Mouse (Mus musculus) telencephalon, adult 2 months (tissue): ENCODE data around the gene Trmt13.
"Not testable (repeated sequence)": the region's sequence is repeated elsewhere in the genome, so short reads cannot be mapped to it uniquely, and the experiment has no call there.

Source experiments
- DNase-seq: peaks from one replicate; pipeline ENCODE4 v3.0.0-alpha.2; 2011; ENCODE audit warnings: low read depth, low spot score

Trmt13 gene

DNA sequence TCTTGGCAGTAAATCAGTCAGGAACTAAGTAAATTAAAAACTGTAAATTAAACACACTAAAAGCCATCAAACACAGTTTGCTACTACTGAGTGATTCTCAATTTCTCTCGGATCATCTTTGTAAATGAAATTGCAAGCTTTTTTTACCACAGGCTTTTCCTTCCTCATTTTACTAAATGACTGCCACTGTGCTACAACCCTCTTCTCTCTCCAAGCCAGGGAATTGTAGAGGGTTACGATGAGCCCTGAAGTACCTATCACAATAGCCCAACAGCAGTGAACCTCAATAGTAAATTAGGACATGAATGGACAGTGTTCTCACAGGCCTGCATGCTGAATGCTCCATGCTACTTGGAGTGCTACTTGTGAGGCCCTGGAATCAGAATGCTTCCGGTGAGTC is 19.7 kb upstream of the Trmt13 start:
- no peak for DNase-seq

DNA sequence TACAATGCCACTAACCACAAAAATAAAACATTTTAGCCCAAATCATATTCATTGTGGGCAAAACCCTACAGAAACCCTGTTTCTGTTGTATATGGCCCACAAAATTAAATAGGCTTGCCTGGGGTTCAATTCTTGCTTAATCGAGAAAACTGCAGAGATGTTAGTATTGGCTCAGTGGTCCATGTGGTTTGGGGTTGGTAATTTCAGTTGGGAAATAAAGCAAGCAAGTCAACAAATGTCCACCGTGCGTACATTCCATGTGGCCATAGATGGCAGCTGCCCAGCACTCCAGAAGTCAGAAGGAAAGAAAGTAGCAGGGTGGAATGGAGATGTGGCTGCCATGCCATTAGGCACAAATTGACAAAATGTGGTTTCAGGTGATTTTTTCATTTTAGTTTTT is 18.6 kb upstream of the Trmt13 start:
- DNase-seq = no peak

DNA sequence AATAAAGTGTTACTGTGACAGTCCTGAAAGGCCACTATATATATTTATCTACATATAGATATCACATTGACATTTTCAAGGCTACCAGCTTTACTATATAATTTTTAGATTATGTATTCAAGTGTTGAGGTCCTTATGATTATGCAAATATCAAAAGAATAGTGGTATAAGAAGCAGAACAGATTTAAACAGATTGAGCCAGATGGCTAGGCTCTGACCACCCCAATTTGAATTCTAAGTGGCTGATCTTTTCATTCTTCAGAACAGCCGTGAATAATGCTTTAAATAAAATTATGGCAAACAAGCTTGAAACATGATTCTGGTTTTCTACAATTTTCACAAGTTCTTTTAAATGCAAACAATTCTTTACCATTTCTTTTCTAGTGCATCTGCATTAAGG is 17.1 kb upstream of the Trmt13 start:
- DNase-seq = no peak

DNA sequence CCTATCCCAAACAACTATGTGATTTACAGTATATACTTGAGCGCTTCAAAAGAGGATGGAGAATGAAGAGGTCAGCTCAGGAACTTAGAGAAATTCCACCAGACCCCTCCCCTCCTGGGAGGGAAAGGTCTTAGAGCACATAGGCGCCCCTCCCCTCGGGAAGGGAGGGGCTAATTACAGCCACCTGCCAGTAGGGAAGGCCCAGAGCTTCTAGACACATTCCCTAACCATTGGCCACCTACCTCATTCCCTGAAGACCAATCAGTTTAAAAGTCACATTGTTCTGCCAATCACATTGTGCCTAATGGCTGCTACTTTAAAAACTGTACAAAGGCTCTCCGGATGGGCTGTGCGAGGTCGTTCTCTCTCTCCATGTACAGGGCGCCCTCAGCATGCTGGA is 8.3 kb upstream of the Trmt13 start:
- no peak for DNase-seq

DNA sequence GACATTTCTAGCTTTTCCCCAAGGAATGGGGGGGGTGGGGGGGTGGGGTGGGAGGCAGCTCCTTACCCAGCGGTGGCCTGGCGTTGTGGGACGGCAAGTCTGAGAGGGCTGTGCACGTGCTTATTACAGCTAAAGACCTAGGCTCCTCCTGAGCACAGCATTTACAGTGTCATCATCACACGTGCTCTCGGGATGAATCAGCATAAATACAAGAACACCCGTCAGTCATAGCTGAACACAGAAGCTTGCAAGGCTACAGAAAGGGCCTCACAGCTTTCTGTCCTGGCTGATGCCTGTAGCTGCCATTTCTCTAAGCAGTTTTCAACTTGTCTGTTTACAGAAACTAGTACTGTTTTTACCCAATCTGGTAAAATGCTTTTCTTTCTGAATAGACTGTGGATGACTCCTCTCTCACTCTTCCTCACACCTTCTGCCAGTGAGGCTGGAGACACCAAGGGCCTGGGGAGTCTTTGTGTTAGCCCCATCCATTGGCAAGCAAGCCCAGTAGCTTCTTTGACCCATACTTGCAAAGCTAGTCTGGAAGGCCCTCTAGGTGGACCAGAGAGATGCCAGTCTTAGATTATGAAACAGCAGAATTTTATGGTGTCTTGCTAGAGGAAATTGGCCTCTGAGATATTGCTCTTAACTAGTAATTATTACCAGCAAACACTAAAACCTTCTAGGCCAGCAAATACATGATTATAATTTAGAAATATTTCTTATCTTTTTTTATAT is 6.4 kb upstream of the Trmt13 start:
- no peak for DNase-seq

DNA sequence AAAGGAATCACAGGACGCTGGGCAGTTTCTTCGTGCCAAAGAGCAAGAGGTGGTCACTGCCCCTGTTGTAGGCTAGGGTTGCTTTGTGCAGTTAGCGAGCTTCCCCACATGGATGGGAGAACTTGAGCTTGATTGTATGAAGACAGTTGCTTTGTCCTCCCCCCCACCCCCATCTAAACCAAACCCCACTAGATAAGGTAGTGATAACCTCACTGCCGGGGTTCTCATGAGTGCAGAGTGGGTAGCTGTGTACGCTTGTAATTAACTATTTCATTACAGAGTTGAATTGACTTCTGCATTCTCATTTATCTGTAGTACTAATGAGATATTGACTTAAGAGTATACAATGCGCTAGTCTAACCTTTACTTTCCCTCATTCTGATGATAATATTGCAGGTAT is 4.5 kb upstream of the Trmt13 start:
- no peak for DNase-seq

DNA sequence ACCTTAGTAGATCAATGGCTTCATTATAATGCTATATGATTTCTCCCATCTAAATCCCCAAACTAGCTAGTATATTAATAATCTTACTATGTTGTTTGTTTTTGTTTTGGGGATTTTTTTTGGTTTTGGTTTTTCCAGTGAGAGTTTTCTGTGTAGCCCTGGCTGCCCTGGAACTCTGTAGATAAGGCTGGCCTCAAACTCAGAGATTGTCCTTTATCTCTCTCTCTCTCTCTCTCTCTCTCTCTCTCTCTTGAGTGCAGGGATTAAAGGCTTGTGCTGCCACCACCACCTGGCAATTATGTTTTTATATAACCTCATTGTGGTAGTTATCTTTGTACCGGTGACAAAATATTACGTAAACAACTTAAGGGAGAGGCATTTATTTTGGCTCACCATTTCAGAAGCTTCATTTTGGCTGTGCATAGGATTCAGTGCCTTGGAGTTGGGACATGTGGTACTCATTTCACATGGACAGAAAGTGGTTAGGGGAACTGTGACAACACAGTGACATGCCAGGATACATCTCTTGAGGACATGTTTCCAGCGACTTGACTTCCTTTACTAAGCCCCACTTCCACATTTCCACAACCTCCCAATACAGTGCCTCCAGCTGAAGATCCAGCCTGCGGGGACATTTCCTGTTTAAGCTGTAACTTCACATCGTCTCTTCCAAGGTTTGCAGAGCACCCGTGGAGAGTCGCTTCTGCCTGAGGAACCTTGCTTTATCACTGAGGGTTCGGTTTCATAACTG is 1.1 kb upstream of the Trmt13 start:
- no peak for DNase-seq

DNA sequence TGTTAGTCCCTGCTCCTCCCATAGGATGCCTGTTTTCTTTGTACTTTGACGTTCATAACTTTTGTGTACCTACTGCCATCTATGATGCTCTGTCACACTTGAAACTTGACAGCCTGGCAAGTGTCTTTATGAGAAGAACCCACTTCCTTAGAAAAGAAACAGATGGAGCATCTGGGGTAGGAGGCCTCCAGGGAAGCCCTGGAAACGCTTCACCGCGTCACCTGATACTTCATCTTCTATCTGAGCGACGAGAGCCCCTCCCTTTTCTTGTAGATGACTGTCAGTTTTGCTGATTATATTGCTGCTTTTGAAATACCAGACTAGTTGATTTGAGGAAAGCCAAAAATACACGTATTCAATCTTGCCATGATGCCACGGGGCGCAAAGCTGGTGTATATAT is 9.8 kb downstream of the Trmt13 start:
- peak; percentile 24 for DNase-seq

DNA sequence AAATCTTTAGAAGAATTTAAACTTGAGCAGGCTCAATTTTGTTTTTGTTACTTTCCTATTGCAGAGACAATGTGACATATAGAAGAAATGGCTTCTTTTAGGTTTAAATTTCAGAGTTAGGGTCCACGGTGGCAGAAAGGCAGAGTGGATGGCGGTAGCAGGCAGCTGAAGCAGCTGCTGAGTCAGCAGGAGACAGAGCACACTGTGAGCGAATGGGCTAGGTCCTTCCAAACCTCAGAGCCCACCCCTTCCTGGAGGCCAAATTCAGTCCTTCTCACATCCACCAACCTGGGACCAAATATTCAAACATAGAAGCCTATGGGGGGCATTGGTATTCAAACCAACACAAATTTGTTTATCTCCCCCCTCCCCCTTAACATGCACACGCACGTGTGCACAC is 12.6 kb downstream of the Trmt13 start:
- DNase-seq = no peak

DNA sequence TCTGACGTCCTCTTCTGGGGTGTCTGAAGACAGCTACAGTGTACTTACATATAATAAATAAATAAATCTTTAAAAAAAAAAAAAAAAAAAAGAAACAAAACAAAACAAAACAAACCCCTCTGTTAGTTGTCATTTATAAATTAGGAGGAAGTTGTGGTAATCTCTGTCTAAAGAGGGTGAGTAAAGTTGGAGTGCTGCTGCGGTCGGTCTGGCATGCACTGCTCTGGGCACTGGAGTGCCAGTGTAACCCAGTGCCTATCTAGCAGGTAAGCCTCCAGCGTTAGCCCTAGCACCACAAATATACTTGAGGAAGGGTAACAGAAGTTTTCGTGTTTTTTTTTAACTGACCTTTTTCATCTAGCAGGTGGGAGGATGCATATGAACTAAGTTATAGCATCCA is 13.4 kb downstream of the Trmt13 start:
- DNase-seq = no peak

DNA sequence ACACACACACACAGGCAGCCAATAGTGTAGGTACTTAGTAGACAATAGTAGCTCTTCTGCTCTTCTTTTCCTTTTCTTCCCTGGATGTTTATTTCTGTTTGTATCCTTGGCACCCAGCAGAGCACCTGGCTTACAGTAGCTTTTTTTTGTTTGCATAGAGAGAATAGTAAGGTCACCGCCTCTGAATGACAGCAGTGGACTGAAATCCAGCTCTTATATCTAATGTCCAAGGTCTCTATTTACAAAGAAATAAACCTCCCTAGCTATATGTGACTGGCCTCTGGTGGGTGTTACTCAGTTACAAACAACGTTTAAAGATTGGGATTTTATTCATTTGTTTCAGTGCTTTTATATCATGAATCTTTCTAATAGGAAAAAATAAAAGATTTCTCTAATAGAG is 14.7 kb downstream of the Trmt13 start:
- DNase-seq = no peak

DNA sequence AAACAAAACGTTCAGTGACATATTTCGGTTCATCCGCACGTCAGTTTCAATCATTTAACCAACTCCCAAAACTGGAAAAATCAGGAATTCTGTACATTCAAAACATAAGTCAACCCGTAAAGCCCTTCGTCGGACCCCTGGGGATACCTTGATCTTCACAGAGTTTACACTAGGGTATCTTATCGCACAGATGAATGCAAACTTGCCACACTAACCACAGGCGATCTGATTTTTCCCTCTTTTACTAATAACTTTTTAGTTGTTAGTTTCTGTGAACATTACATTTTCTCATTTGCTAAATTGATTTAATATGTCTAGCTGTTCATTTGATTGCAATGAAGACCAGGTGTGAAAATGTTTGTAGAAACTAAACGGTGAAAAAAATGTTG is 18.8 kb downstream of the Trmt13 start:
- DNase-seq = no peak

DNA sequence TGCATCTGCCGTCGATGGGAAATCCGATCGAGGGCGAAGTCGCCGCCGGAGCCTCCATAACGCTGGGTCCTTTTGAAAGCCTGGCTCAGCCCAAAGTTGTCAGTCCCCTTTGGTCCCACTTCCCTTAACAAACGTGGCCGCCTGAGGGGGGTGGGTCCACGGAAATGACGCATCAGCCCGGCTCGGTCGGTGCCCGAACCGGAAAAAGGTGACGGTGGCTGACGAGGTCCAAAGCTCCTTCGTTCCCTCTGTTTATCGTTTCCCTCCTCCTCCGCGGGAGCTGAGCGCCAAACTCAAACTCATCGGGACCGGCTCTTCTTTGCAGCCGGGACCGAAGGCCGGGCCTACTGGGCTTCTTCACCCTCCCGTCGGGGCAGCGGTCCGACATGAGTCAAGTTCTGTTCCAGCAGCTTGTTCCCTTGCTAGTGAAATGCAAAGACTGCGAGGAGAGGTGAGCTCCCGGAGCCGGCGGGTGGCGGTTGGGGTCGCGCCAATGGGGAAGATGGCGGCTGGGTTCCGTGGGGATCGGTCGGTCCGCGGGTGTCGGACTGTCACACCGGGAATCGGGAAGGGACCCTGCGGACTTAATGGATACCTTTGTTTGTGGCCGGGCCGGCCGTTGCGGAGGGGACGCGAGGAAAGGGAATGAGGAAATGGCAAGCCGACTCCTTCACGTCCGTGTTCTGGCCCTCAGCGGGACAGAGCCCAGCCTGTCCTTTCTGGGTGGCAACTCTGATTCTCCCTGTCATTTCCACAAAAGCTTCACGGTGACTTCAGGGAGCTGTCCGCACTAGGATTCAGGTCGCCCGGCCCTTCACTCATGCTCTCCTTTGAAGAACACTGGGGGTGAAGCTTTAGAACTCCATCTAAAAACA is 19.4 kb downstream of the Trmt13 start, which contains the start of gene Sass6:
TSS of gene Sass6 (plus strand) at position 255 of the 875 bp plus-strand sequence.
- peak; percentile 97 for DNase-seq

DNA sequence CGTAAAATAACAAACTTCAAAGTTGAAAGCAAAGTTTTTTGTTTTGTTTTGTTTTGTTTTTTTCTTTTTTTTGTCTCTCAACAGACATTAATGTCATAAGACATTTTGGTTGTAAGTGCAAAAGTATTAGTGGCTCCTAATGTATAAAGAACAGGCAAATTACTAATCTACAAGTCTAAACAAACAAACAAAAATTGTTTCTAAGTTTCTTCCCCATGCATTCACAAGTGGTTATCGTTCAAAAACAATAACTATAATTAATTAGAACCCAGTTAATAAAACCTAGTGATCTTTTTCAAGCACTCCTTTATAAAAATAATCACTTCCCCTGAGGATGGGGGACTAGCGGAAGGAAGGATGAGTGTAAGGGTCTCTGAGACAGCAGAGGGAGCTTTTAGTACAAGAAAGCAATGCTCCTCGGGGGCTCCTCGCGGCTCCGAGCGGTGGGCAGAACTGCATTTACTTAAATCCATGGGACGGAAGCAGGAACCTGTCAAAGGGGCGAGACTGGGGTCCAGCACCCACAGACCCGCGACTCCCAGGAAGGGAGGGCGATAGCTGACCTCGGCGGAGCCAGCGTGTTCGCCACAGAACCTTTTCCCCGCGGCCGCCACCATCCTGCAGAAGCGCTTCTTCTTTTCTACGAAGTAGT is 20.2 kb downstream of the Trmt13 start:
- DNase-seq = no peak

DNA sequence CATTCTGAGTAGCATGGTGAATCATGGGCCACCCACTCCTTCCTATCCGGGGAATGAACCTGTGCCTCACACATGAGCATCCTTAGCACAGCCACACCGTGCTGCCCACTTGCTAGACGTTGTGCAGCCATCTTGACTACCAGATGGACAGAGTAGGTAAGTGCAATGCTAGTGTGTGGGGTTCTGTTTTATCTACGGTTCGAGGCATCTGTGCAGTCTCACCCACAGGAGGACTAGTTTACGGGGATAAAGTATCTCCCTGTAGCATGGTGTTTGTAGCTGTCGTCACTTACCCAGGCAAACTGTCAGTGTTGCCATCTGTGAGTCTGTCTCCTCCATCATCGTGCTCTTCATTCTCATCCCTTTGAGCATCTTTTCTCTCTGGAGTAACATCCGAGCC is 32.2 kb downstream of the Trmt13 start:
- peak; percentile 62 for DNase-seq

DNA sequence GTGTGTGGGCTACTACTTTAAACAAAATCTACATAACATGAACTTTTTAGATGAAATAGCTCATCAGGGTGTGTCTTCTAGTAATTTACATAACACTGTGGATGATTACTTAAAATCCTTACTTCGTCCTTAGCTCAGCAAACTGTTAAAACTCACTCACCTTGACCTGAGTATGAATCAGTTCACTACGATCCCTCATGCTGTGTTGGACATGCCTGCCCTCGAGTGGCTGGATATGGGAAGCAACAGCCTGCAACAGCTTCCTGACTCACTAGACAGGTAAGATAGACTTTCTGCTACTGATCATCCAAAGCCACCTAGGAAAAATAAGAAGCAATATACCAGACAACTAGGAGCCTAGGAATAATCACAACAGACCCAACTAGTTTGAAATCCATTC is 37.1 kb downstream of the Trmt13 start:
- DNase-seq = no peak

DNA sequence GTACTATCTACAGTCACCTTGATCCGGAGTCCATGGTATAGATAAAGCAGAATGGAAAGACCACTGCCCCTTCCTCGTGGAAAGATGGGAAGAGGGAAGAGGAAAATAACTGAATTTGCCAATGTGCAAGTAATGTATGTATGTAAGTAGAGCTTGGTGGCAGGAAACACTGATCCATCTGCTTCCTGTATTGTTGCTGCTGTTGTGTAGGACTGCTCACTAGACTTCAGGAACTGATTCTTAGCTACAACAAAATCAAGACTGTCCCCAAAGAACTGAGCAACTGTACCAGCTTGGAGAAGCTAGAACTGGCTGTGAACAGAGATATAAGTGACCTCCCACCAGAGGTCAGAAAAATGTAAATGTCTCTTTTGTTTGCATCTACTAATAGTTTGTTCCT is 43.8 kb downstream of the Trmt13 start:
- DNase-seq = no peak

DNA sequence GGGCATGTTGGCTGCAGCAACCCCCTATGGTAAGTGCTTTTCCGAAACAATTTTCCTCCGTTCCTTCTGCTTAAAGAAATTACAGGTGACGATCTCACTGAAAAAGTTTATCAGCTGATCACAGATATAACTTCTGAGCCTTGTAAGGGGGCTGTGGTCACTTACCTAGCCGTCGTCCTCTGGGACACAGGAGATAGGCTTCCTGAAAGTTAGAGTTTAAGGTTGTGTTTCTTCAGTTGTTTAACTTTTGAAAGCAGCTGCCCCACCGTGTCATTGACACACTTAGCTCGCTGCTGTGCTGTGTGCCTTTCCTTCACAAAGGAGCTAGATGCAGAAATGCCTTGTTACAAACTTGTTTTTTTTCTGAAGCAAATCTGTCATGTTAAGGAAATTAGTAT is 51.3 kb downstream of the Trmt13 start:
- DNase-seq = no peak

DNA sequence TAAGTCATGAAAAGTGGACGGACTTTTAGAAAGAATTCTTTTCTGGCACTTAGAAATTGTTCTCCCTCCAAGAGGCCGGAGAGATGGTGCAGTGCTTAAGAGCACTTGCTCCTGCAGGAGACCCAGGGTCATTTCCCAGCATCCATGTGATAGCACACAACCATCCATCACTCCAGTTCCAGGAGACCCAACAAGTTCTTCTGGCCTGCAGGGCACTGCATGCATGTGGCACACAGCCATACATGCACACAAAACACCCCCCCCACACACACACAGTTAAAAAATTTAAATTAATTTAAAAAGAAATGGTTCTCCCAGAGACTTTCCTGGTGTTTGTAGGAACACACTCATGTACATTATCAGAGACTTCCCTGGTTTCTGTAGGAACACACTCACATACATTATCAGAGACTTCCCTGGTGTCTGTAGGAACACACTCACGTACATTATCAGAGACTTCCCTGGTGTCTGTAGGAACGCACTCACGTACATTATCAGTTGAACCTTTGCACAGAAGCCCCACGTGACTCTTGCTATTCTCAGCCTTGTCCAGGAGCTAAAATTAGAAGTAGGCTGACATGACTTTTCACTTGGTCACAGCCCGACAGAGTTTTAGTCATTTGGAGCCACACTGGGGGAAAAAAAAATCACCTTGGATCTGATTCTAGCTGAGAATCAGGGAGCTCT is 51.8 kb downstream of the Trmt13 start, which contains the start of gene Lrrc39:
TSS of gene Lrrc39 (plus strand) at position 566 of the 687 bp plus-strand sequence.
- no peak for DNase-seq

DNA sequence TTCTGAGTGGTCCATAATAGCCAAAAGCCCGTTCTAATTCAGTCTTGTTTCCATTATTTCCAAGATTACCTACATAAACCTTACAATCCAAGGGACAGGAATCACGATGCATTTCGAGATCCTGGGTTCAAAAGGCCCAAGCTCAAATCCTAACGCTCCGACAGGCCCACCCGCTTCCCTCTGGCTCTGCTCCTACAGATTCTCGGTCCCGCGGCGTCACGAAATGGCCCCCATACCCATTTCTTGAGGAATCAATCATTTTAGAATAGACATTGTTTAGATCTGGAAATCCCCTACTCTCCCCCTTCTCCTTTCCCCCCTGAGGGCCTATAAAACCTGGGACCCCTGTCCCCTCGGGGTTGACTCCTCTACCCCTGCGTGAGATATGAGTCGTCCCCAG is 53.1 kb downstream of the Trmt13 start:
- DNase-seq = not testable (repeated sequence)

DNA sequence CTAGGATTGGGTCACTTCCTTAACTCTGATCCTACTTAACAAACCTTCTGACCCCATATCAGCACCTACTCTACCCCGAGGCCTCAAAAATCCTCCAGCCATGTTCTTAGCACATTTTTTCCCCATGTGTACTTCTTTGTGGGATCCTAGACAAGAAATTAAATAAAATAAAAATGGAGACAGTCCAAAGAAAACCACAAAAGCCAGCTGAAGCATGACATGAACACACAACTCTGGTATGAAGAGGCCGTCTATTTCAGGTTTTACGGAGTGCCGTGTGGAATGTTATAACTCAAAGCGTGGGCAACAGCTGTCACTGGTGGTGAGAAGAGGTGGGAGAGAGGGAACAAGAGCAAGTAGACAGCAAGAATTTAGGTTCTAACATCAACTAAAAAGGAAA is 63.0 kb downstream of the Trmt13 start:
- peak; percentile 28 for DNase-seq
